Mouse (Mus musculus) heart, adult 2 months (tissue): ENCODE data around the gene Gng10. TPM values are rescaled to one million over a fixed set of nuclear protein-coding genes. Genes with fewer than 3 reads are reported as not detected.

Source experiments
- DNase-seq, 2 experiments: peaks; one replicate each; pipeline ENCODE4 v3.0.0; 2021
- H3K27ac ChIP-seq: fragments of 200-600 bp; 2 replicates; pipeline ENCODE4 v1.8.1; 2022
- H3K27me3 ChIP-seq: fragments of 200-500 bp; 2 replicates; pipeline ENCODE4 v1.6.1; 2012; ENCODE audit warnings: mild to moderate bottlenecking, low read length, inconsistent platforms, mixed read lengths; ENCODE audit not compliant: control insufficient read depth, insufficient read depth
- H3K36me3 ChIP-seq: fragments of 200-500 bp; 2 replicates; pipeline ENCODE4 v1.6.1; 2012; ENCODE audit warnings: low read length, inconsistent platforms; ENCODE audit not compliant: control insufficient read depth, insufficient read depth
- H3K4me1 ChIP-seq: fragments of 200-500 bp; 2 replicates; pipeline ENCODE4 v1.6.1; 2011; ENCODE audit warnings: low read length; ENCODE audit not compliant: control insufficient read depth, insufficient read depth
- H3K4me3 ChIP-seq: fragments of 200-600 bp; 2 replicates; pipeline ENCODE4 v1.8.1; 2022
- H3K79me2 ChIP-seq: fragments of 200-500 bp; replicated peaks from 2 replicates; pipeline ENCODE4 v1.6.1; 2012; ENCODE audit warnings: mild to moderate bottlenecking, inconsistent platforms, low read length, moderate library complexity, mixed read lengths; ENCODE audit not compliant: control insufficient read depth, insufficient read depth
- H3K9ac ChIP-seq: fragments of 200-500 bp; 2 replicates; pipeline ENCODE4 v1.6.1; 2012; ENCODE audit warnings: low read depth, mild to moderate bottlenecking, control low read depth, inconsistent platforms, low read length, mixed read lengths
- CTCF ChIP-seq: fragments of 200-600 bp; IDR thresholded peaks from 2 replicates; pipeline ENCODE4 v1.8.1; 2022; ENCODE audit warnings: antibody characterized with exemption, mild to moderate bottlenecking, moderate library complexity
- EP300 ChIP-seq: fragments of 200-500 bp; IDR thresholded peaks from 2 replicates; pipeline ENCODE4 v1.6.1; 2011; ENCODE audit warnings: low read depth, low read length, control low read depth; ENCODE audit not compliant: insufficient read depth
- POLR2A ChIP-seq: fragments of 200-500 bp; IDR thresholded peaks from 2 replicates; pipeline ENCODE4 v1.6.1; 2011; ENCODE audit warnings: mild to moderate bottlenecking, low read depth, low read length, control low read depth; ENCODE audit not compliant: insufficient read depth
- WGBS: fragments of 180-500 bp; shearing (Covaris S2); methylation state at CpG from one replicate; pipeline ENCODE4 v1.1.7; 2018; 5-methylcytosine and 5-hydroxymethylcytosine counted together
- intact Hi-C: fragments of 180-260 bp; cut with DNase I; formaldehyde crosslinking; loops from one replicate; pipeline ENCODE4 v1.15.1; 2025
- polyA plus RNA-seq: library from polyadenylated mRNA; depleted of rRNA; stranded (reverse); fragments of >200 nt; gene quantifications from 2 replicates; pipeline ENCODE4 v1.2.3, GENCODE M21; 2012
- total RNA-seq, 2 experiments: library from RNA; stranded (reverse); gene quantifications; 2 replicates each; pipeline ENCODE4 v1.2.3; 2021

The Gng10 gene
- total and polyA plus RNA-seq, 3 experiments, result 10.4 to 13.6 (median 13.6) TPM

DNA sequence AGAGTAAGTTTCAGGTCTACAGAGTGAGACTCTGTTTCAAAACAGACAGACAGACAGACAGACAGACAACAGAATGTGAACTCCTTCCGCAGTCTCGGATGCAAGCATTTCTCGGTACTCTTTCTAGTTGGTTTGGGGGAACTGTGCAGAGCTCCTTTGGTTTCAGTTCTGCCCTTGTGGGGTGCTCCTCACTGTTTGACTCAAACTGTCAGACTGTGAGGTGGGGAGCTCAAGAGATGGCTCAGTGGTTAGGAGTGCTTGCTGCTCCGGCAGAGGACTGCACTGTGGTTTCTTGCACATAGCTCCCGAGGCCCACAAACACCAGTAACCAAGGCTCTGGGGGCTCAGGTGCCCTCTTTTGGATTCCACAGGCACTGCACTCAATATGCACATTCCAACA, 8.2 kb downstream of the Gng10 start:
- Histone ChIP-seq H3K27ac (no peak overlapping the region), H3K79me2 (no peaks in the 10 kb centered on the region; the same call in 1 of the 2 replicates), H3K36me3 (no peaks in the 10 kb centered on the region), H3K4me1 (no peaks in the 10 kb centered on the region), H3K4me3 (no peak overlapping the region), H3K9ac (no peak overlapping the region), H3K27me3 (no peaks in the 10 kb centered on the region)
- DNase-seq, result no peak
- TF ChIP-seq CTCF (no peak), POLR2A (no peak), EP300 (no peak)
- 92% methylated on average over 5 of the region's 5 CpGs for WGBS
- intact Hi-C loops, result no loop called here

- no peak overlapping the region for H3K9ac ChIP-seq
- no peaks in the 10 kb centered on the region for H3K4me1 ChIP-seq
- no peak overlapping the region for H3K27ac ChIP-seq
- 83% methylated on average over 6 of the region's 6 CpGs for WGBS
- no peaks in the 10 kb centered on the region for H3K36me3 ChIP-seq
- no peak overlapping the region for H3K4me3 ChIP-seq
- intact Hi-C loops, result no loop called here
- TF ChIP-seq CTCF, result no peak
- no peak for TF ChIP-seq POLR2A
- TF ChIP-seq EP300, result no peak
- H3K79me2 ChIP-seq, result no peaks in the 10 kb centered on the region; the same call in 1 of the 2 replicates
- H3K27me3 ChIP-seq, result no peaks in the 10 kb centered on the region
- no peak for DNase-seq
These were observed 9.0 kb downstream of the Gng10 start for GRCm38 (mm10) chr4:59043891-59044290.

DNA sequence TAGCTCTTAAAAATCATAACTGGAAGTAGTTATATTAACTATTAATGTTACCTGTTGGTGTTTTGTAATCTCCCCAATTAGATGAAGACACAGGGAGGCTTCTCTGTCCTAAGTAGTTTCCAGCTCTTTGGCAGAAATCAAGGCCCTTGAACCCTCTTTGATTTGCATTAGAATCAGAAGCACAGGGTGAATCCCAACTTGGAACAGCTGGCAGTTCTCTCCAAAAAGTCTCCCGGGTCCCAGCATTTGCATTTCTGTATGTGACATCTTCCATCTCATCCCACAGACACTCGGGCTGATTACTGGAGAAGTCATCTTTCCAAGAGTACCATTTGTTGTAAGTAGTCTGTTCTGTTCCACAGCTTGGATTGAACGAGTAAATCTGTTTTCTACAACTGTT, 12.3 kb downstream of the Gng10 start:
- TF ChIP-seq EP300 (no peak), POLR2A (no peak), CTCF (no peak)
- Histone ChIP-seq H3K36me3 (no peaks in the 10 kb centered on the region), H3K79me2 (no peaks in the 10 kb centered on the region), H3K4me3 (no peak overlapping the region), H3K9ac (no peak overlapping the region), H3K27ac (no peak overlapping the region), H3K27me3 (no peaks in the 10 kb centered on the region), H3K4me1 (no peaks in the 10 kb centered on the region)
- intact Hi-C loops, result no loop called here
- no peak for DNase-seq
- 48% methylated on average over 3 of the region's 3 CpGs for WGBS

DNA sequence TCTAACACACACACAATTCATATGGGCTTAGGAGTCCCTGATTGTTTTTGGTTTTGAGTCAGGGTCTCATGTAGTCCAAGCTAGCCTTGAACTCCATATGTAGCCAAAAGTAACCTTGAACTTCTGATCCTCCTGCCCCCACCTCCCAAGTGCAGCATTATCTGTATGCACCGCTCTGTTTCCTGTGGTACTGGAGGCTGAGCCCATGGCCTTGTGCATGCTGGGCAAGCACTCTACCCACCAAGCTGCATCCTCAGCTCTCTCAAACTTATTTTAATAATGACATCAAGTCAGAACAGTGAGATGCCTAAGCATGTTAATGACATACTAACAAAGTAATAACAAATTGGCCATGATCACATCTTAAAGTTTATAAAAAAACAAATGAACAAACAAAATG, 16.2 kb downstream of the Gng10 start:
- H3K4me1 ChIP-seq, result no peaks in the 10 kb centered on the region
- TF ChIP-seq CTCF (no peak), EP300 (no peak), POLR2A (no peak)
- 83% methylated on average over 1 of the region's 1 CpGs for WGBS
- no peak overlapping the region for H3K9ac ChIP-seq
- H3K27me3 ChIP-seq, result no peaks in the 10 kb centered on the region
- DNase-seq, result no peak
- H3K4me3 ChIP-seq, result no peak overlapping the region
- no peaks in the 10 kb centered on the region for H3K79me2 ChIP-seq
- intact Hi-C loops, result no loop called here
- no peak overlapping the region for H3K27ac ChIP-seq
- no peaks in the 10 kb centered on the region for H3K36me3 ChIP-seq

- no peaks in the 10 kb centered on the region for H3K36me3 ChIP-seq
- TF ChIP-seq EP300 (no peak), POLR2A (no peak), CTCF (no peak)
- no peaks in the 10 kb centered on the region for H3K4me1 ChIP-seq
- intact Hi-C loops, result no loop called here
- no peak overlapping the region for H3K27ac ChIP-seq
- no peaks in the 10 kb centered on the region for H3K79me2 ChIP-seq
- WGBS, result 83% methylated on average over 3 of the region's 3 CpGs
- no peaks in the 10 kb centered on the region for H3K27me3 ChIP-seq
- H3K4me3 ChIP-seq, result no peak overlapping the region
- no peak for DNase-seq
- H3K9ac ChIP-seq, result no peak overlapping the region
These were observed 23.0 kb downstream of the Gng10 start for GRCm38 (mm10) chr4:59057929-59058328.

DNA sequence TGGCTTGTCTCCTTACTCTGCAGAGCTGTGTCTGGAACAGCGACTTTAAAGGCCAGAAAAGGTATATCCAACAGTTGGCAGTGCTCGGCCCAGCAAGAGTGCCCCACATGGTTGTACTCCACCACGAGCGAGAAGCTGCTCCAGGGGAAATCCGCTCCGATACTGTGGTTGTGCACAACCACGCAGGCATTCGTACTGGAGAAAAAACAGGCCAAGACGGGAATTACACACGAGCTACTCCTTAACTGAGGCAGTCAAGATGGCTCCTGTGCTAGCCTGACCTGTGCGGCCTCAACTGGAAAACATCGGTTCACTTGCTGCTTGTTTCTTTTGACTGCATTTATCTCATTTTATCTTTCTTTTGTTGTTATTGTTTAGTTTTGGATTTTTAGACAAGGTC, 27.6 kb downstream of the Gng10 start:
- H3K9ac ChIP-seq, result no peak overlapping the region
- H3K79me2 ChIP-seq, result no peaks in the 10 kb centered on the region
- no peak overlapping the region for H3K27ac ChIP-seq
- H3K36me3 ChIP-seq, result no peaks in the 10 kb centered on the region
- H3K27me3 ChIP-seq, result no peaks in the 10 kb centered on the region
- 83% methylated on average over 12 of the region's 12 CpGs for WGBS
- DNase-seq, result no peak
- intact Hi-C loops, result no loop called here
- TF ChIP-seq EP300, result no peak
- no peak for TF ChIP-seq POLR2A
- TF ChIP-seq CTCF, result no peak
- H3K4me1 ChIP-seq, result no peaks in the 10 kb centered on the region
- H3K4me3 ChIP-seq, result no peak overlapping the region
